Mouse (Mus musculus) small intestine, adult 2 months (tissue): ENCODE results near the gene Kcnmb1.

Experiments
- CTCF ChIP-seq: fragments of 200-500 bp; IDR thresholded peaks from 2 replicates; pipeline ENCODE4 v1.5.1; 2012; ENCODE audit warnings: low read depth, mild to moderate bottlenecking, control low read depth, inconsistent platforms, low read length, moderate library complexity, mixed read lengths; ENCODE audit not compliant: insufficient replicate concordance, insufficient read length; ENCODE audit errors: extremely low read depth
- POLR2A ChIP-seq: fragments of 200-500 bp; IDR thresholded peaks from 2 replicates; pipeline ENCODE4 v1.6.1; 2012; ENCODE audit warnings: low read depth, mild to moderate bottlenecking, control low read depth, inconsistent platforms, low read length, moderate library complexity

DNA sequence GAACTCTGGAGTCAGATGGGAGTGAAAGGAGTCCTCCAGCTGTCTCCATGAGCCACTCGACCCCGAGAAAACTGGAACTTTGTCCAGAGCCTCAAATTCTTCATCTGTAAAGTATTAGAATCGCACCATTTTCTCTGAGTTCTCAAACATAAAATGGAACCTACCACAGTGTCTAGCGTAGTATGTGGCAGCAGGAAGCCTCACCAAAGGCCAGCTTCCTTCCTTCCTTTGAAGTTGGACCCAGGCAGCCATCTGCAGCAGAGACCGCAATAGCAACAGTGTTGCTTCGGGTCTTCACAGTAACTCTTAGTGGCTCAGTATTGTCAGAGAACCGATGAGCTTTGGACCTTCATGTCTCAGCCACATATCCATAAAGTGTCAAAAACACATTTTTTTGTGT lies 43.0 kb upstream of the Kcnmb1 start:
- no peak for TF ChIP-seq CTCF
- TF ChIP-seq POLR2A, result no peak
